Mouse (Mus musculus) E14TG2a.4 (cell line): Measurements from ENCODE around the gene Kcnh1.

Experiments used
- H3K27me3 ChIP-seq: 2 replicates; pipeline ENCODE4 v1.6.1; 2014; ENCODE audit warnings: low read length, control low read depth; ENCODE audit not compliant: insufficient read depth
- H3K36me3 ChIP-seq: 2 replicates; pipeline ENCODE4 v1.6.1; 2014; ENCODE audit warnings: low read length, control low read depth; ENCODE audit not compliant: insufficient read depth
- H3K4me1 ChIP-seq: replicated peaks from 2 replicates; pipeline ENCODE4 v1.6.1; 2014; ENCODE audit warnings: low read depth, low read length, control low read depth
- H3K4me3 ChIP-seq: replicated peaks from 2 replicates; pipeline ENCODE4 v1.5.1; 2014; ENCODE audit warnings: mild to moderate bottlenecking, low read length
- H3K9me3 ChIP-seq: 2 replicates; pipeline ENCODE4 v1.6.1; 2014; ENCODE audit warnings: low read length, control low read depth
- CTCF ChIP-seq: conservative IDR thresholded peaks from 2 replicates; pipeline ENCODE4 v1.5.1; 2014; ENCODE audit warnings: low read length
- NANOG ChIP-seq: IDR thresholded peaks from 2 replicates; pipeline ENCODE4 v1.6.1; 2014; ENCODE audit warnings: borderline replicate concordance, low read length, mixed read lengths
- POU5F1 ChIP-seq: IDR thresholded peaks from 2 replicates; pipeline ENCODE4 v1.6.1; 2014; ENCODE audit warnings: low read length, borderline replicate concordance

Gene Kcnh1

GRCm38 (mm10) chr1:192284340-192284739 lies 93.8 kb downstream of the Kcnh1 start:
- TF ChIP-seq NANOG = no peak
- no peak for TF ChIP-seq POU5F1
- Histone ChIP-seq H3K4me3 (no peak overlapping the region), H3K36me3 (no peaks in the 10 kb centered on the region), H3K4me1 (peaks cover 3% of the 10 kb centered on the region; the same call in 1 of the 2 replicates), H3K9me3 (0 out of 2 replicates have a peak, but pooled peaks cover 4% of the 10 kb centered on the region), H3K27me3 (no peaks in the 10 kb centered on the region)

GRCm38 (mm10) chr1:192284950-192285349 lies 94.4 kb downstream of the Kcnh1 start:
- Histone ChIP-seq H3K4me1 (peaks cover 3% of the 10 kb centered on the region; the same call in 1 of the 2 replicates), H3K4me3 (no peak overlapping the region), H3K27me3 (no peaks in the 10 kb centered on the region), H3K36me3 (no peaks in the 10 kb centered on the region), H3K9me3 (0 out of 2 replicates have a peak, but pooled peaks cover 4% of the 10 kb centered on the region)
- no peak for TF ChIP-seq CTCF
- no peak for TF ChIP-seq NANOG
- TF ChIP-seq POU5F1 = no peak

- no peak for TF ChIP-seq POU5F1
- TF ChIP-seq NANOG = no peak
- TF ChIP-seq CTCF = no peak
- Histone ChIP-seq H3K4me3 (no peak overlapping the region), H3K36me3 (no peaks in the 10 kb centered on the region), H3K4me1 (peaks cover 3% of the 10 kb centered on the region; the same call in 1 of the 2 replicates), H3K27me3 (no peaks in the 10 kb centered on the region), H3K9me3 (no peaks in the 10 kb centered on the region)
Observed at GRCm38 (mm10) chr1:192288456-192288855, 97.9 kb downstream of the Kcnh1 start.

DNA sequence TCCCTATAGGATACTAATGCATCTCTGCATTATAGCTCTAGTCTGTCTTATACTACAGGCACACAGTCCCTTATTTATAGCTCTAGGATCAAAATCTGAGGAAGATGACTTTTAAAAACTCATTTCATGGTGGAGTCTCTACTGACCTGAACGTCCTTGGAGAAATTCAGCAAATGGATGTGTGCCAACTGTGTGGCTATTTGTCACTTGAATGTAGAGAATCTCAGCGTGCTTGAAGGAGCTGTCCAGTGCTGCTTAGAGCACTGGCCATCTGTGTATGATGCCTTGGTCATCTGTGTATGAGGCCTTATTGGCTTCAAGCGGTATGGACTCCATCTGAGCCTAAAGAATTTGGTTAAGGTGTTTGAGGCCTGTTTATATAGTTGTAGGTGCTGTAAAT lies 100.7 kb downstream of the Kcnh1 start:
- Histone ChIP-seq H3K4me1 (peaks cover 3% of the 10 kb centered on the region; the same call in 1 of the 2 replicates), H3K27me3 (no peaks in the 10 kb centered on the region), H3K4me3 (no peak overlapping the region), H3K9me3 (no peaks in the 10 kb centered on the region), H3K36me3 (no peaks in the 10 kb centered on the region)
- TF ChIP-seq CTCF = no peak
- no peak for TF ChIP-seq NANOG
- no peak for TF ChIP-seq POU5F1

DNA sequence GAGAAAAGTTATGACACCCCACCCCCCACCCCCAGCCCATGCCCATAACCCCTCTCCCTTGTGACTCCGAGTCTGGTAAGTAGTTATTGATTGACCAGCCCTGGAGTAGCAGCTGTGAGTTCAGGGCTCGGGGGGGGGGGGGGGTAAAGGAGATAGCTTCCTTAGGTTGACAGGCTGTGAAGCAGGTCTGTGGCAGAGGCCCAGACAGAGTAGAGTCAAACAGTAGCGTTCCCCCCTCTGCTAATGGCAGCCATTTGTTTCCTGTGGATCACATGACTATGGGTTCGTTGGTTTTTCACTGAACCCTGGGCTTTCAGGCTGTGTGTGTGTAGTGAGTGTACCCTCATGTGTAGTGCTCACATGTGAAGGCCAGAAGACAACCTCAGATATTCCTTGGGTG lies 102.8 kb downstream of the Kcnh1 start:
- no peak for TF ChIP-seq CTCF
- TF ChIP-seq POU5F1 = no peak
- no peak for TF ChIP-seq NANOG
- Histone ChIP-seq H3K4me1 (peaks cover 15% of the 10 kb centered on the region), H3K36me3 (no peaks in the 10 kb centered on the region), H3K9me3 (no peaks in the 10 kb centered on the region), H3K4me3 (no peak overlapping the region), H3K27me3 (no peaks in the 10 kb centered on the region)

DNA sequence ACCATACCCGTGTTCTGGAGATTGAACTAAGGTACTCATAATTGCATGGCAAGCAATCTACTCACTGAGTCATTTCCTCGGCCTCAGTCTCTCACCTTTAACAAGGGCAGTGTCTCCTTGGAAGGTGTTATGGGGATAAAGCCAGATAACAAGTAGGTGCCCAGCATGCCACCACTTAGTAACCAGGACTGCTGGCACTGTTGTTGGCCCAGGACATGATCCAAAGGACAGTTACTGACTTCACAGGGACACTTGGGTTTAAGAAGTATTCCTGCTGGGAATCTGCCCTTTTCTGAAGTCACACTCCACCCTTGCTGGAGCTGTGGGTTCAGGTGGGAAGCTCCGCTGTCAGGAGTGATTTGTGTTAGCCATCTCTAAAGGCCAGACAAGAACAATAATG lies 103.3 kb downstream of the Kcnh1 start:
- TF ChIP-seq CTCF (no peak), NANOG (no peak), POU5F1 (no peak)
- no peaks in the 10 kb centered on the region for H3K36me3 ChIP-seq
- peaks cover 15% of the 10 kb centered on the region for H3K4me1 ChIP-seq
- no peaks in the 10 kb centered on the region for H3K9me3 ChIP-seq
- no peak overlapping the region for H3K4me3 ChIP-seq
- no peaks in the 10 kb centered on the region for H3K27me3 ChIP-seq

DNA sequence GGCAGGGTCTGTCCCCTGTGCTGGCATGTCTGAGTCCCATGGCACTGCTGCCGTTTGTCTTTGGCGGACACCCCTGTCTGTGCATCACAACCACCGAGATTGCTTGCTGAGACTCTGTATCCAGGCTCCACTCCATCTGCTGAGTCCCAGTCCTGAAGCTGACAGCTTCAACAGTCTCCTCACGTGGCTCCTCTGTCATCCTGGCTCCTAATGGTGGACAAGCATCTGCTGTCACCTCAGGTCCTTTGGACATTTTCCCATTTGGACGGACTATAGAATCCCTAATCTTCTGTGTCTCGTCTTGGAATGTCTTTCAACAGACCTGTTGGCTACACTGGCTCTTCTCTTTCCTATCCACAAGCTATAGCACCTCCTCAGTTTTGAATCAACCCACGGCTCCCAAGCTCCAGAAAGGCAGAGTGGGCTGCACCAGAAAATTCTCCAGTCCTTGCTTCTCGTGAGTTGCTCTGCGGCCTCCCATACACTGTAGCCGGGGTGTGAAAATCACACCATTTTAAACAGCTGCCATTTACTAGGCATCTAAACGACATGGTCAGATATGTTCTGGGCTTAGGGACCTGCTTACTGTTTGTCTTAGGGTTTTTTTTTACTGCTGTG lies 104.8 kb downstream of the Kcnh1 start:
- H3K9me3 ChIP-seq = no peaks in the 10 kb centered on the region
- H3K36me3 ChIP-seq = no peaks in the 10 kb centered on the region
- H3K27me3 ChIP-seq = no peaks in the 10 kb centered on the region
- no peak for TF ChIP-seq NANOG
- TF ChIP-seq POU5F1 = no peak
- no peak for TF ChIP-seq CTCF
- H3K4me1 ChIP-seq = peaks cover 12% of the 10 kb centered on the region
- no peak overlapping the region for H3K4me3 ChIP-seq

DNA sequence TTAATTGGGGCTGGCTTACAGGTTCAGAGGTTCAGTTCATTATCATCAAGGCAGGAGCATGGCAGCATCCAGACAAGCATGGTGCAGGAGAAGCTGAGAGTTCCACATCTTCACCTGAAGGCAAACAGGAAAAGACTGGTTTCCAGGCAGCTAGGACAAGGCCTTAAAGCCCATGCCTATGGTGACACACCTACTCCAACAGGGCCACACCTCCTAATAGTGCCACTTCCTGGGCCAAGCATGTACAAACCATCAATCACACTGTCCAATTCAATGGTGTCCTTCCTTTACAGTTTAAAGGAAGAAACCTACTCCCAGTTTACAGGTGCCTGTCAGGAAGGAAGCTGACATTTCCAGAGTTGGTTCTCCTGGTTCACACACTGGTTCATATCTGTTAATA lies 105.3 kb downstream of the Kcnh1 start:
- Histone ChIP-seq H3K4me3 (no peak overlapping the region), H3K4me1 (peaks cover 12% of the 10 kb centered on the region)
- TF ChIP-seq CTCF (no peak), NANOG (no peak), POU5F1 (no peak)

DNA sequence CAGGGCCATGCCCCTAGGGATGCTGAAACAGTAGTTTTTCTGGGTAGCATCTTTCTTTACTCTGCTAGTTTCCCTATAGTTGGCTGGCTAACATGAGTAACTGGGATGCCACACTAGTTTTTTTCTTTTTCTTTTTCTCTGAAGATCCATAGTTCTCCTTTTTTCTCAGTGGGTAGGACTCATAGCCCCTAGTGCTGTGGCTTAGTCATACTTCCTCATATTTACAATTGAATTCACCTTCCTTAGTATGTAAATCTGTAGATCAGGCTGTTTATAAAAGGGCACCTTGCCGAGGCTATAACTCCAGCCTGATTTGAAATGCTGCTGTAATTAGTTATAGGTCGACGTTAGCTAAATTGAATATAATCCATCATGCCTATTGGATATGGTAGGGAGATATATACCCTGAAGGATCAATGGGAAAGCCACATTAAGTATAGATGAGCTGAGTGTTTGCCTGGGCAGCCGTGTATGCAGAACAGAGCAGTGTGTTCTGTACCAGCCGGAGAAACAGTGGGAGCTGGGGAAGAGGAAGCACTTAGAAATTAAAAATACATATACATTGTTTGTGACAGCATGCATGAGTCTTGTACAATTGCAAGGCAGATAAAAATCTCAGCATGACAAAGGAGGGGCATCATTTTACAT lies 107.0 kb downstream of the Kcnh1 start:
- Histone ChIP-seq H3K9me3 (no peaks in the 10 kb centered on the region), H3K36me3 (no peaks in the 10 kb centered on the region), H3K4me1 (peaks cover 12% of the 10 kb centered on the region), H3K27me3 (no peaks in the 10 kb centered on the region), H3K4me3 (no peak overlapping the region)
- TF ChIP-seq POU5F1 (no peak), CTCF (no peak), NANOG (no peak; the same call in 1 of the 2 replicates)

More for the DNA sequence above, 105.3 kb downstream of the Kcnh1 start:
- H3K9me3 ChIP-seq = no peaks in the 10 kb centered on the region
- no peaks in the 10 kb centered on the region for H3K27me3 ChIP-seq
- no peaks in the 10 kb centered on the region for H3K36me3 ChIP-seq
